In the genomic region with DNA sequence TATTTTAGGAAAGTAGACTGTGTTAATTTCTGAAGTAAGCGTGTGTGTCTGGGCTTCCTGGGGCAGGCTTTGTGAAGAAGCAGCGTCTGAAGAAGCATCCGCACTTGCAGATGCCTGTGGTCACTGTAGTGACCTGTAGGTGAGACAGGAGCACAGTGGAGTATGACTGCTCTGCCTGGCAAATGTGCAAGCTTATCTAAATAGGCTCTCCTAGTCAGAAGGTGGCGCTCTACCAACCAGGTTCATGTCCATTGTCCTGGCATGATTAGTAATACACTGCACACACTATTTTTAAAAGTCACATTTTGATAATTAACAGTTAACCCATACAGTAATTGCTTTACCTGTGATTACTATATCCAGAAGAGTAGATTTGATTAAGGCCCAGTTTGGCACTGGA, we compare ENCODE assay signal across 11 mouse cellular contexts.
DNase-seq lines count a peak whose midpoint lies in the region; ATAC-seq and TF ChIP-seq lines count a peak whose summit lies in the region.
"Had no signal": no experiment of that assay in that cellular context is flagged by ENCODE, and none has a peak within 500 bp of the region (broad histone marks: within the 10 kb centered on the region; RNA-seq: fewer than 3 reads in every experiment).

No protein-coding gene starts in this region.

- 0 out of 2 replicates have a peak, but pooled peaks cover 10% of the 10 kb centered on the region for H3K36me3 ChIP-seq in midbrain, postnatal 0 days (ENCODE audit: insufficient read depth, low read length)
- peaks cover 60% of the 10 kb centered on the region for H3K36me3 ChIP-seq in midbrain, embryonic 10.5 days

- peak; percentile 37 for TF ChIP-seq CTCF in midbrain, postnatal 0 days (IDR thresholded peaks at IDR 0.05)

- H3K4me2 ChIP-seq in midbrain, postnatal 0 days (ENCODE audit: low read depth, low read length, poor library complexity, severe bottlenecking), result no peak overlapping the region
- H3K4me2 ChIP-seq: stomach, embryonic 15.5 days had no signal

- H3K27me3 ChIP-seq in midbrain, postnatal 0 days (ENCODE audit: insufficient read depth, low read length), result no peaks in the 10 kb centered on the region
- H3K27me3 ChIP-seq in midbrain, embryonic 10.5 days (ENCODE audit: low read depth, poor library complexity, severe bottlenecking), result no peaks in the 10 kb centered on the region
- H3K27me3 ChIP-seq: stomach, embryonic 15.5 days had no signal

- no peak overlapping the region for H3K9ac ChIP-seq in midbrain, postnatal 0 days (replicated peaks; ENCODE audit: low read length, poor library complexity, severe bottlenecking)
- H3K9ac ChIP-seq: stomach, embryonic 15.5 days had no signal

- intact Hi-C loops in heart, postnatal 25 days (cut with DNase I), result no loop called here

- ATAC-seq in midbrain, postnatal 0 days (ENCODE audit: low FRiP score), result no peak

- no peaks in the 10 kb centered on the region for H3K9me3 ChIP-seq in midbrain, postnatal 0 days (ENCODE audit: low read length)
- no peaks in the 10 kb centered on the region for H3K9me3 ChIP-seq in midbrain, embryonic 10.5 days (replicated peaks)
- H3K9me3 ChIP-seq: forebrain, embryonic 10.5 days; stomach, embryonic 15.5 days had no signal

- peak; percentile 10 for DNase-seq in heart, postnatal 4 days
- DNase-seq in heart, postnatal 25 days (ENCODE audit: low spot score), result no peak
- peak; percentile 17 for DNase-seq in midbrain, postnatal 0 days (ENCODE audit: low spot score)
- no peak for DNase-seq in midbrain, embryonic 10.5 days (ENCODE audit: low spot score)
- DNase-seq in brain, adult 2 months (ENCODE audit: low read depth, low spot score), result peak; percentile 32
- no peak for DNase-seq in MN1 (ENCODE audit: low spot score)
- DNase-seq in cerebellum, postnatal 4 days (ENCODE audit: low spot score in 2 of 2), result no peak
- DNase-seq: gastrocnemius, postnatal 25 days; right cerebral cortex, postnatal 14 days had no signal

- no peak overlapping the region for H3K4me3 ChIP-seq in midbrain, postnatal 0 days (ENCODE audit: low read depth, low read length)
- no peak overlapping the region for H3K4me3 ChIP-seq in midbrain, embryonic 10.5 days
- H3K4me3 ChIP-seq: forebrain, embryonic 10.5 days; stomach, embryonic 15.5 days had no signal

- WGBS in midbrain, postnatal 0 days, result 72% methylated on average over 4 of the region's 4 CpGs
- 71% methylated on average over 4 of the region's 4 CpGs for WGBS in midbrain, embryonic 10.5 days

- H3K4me1 ChIP-seq in midbrain, postnatal 0 days (ENCODE audit: insufficient read depth, low read length), result no peaks in the 10 kb centered on the region
- no peaks in the 10 kb centered on the region for H3K4me1 ChIP-seq in midbrain, embryonic 10.5 days
- H3K4me1 ChIP-seq: stomach, embryonic 15.5 days had no signal

- no peak overlapping the region for H3K27ac ChIP-seq in midbrain, postnatal 0 days (ENCODE audit: low read depth, low read length)
- H3K27ac ChIP-seq in midbrain, embryonic 10.5 days (replicated peaks), result no peak overlapping the region
- H3K27ac ChIP-seq: forebrain, embryonic 10.5 days; stomach, embryonic 15.5 days had no signal

Comparison
In these comparisons a context has a peak if more than half of its experiments do, and no peak if none do; other contexts are left out.
1. DNase-seq: peak in heart, postnatal 4 days (single experiment), midbrain, postnatal 0 days (single experiment) and brain, adult 2 months (single experiment); none in heart, postnatal 25 days (single experiment), midbrain, embryonic 10.5 days (single experiment), MN1 (single experiment) and cerebellum, postnatal 4 days (0 of 2).